Mouse (Mus musculus) C3H10T1/2 (cell line): Measurements from ENCODE around the gene Minar1. TPM values are rescaled to one million over a fixed set of nuclear protein-coding genes. Genes with fewer than 3 reads are reported as not detected.

Experiments used
- polyA plus RNA-seq, 2 experiments: library from polyadenylated mRNA; unstranded; fragments of >200 nt; fragmentation: generic; extraction: Trizol; gene quantifications; one replicate each; pipeline ENCODE4 v1.2.1; 2012; ENCODE audit warnings: missing spikeins in 2 of 2

Minar1 gene
- not detected for polyA plus RNA-seq

GRCm38 (mm10) chr9:89623006-89623760, at the start of gene Minar1:
Minar1 (minus strand) TSS chr9:89623125.

Other genes starting within 250 kb of the Minar1 start
- gene Tmed3, start 81.9 kb upstream of the Minar1 start, polyA plus RNA-seq, result 100 to 1,000 TPM; 168 to 255 TPM
- gene Ankrd34c, start 115.3 kb upstream of the Minar1 start, polyA plus RNA-seq, result not detected